Mouse (Mus musculus) layer of hippocampus, adult 8-10 months (tissue): Measurements from ENCODE around the gene Paqr5. TPM values are rescaled to one million over a fixed set of nuclear protein-coding genes. Genes with fewer than 3 reads are reported as not detected.

ENCODE experiments used
- DNase-seq, 2 experiments: peaks; one replicate each; pipeline ENCODE4 v3.0.0; 2022; ENCODE audit warnings: low spot score in 2 of 2
- total RNA-seq, 4 experiments: library from RNA; stranded (reverse); gene quantifications; 2 replicates each; pipeline ENCODE4 v1.2.4; 2022

Paqr5 gene
- total RNA-seq, 4 experiments from 2014 or later = 3.7 to 6.2 (median 4.3) TPM

GRCm38 (mm10) chr9:61960753-61961152 is 65.9 kb downstream of the Paqr5 start:
- DNase-seq = no peak

DNA sequence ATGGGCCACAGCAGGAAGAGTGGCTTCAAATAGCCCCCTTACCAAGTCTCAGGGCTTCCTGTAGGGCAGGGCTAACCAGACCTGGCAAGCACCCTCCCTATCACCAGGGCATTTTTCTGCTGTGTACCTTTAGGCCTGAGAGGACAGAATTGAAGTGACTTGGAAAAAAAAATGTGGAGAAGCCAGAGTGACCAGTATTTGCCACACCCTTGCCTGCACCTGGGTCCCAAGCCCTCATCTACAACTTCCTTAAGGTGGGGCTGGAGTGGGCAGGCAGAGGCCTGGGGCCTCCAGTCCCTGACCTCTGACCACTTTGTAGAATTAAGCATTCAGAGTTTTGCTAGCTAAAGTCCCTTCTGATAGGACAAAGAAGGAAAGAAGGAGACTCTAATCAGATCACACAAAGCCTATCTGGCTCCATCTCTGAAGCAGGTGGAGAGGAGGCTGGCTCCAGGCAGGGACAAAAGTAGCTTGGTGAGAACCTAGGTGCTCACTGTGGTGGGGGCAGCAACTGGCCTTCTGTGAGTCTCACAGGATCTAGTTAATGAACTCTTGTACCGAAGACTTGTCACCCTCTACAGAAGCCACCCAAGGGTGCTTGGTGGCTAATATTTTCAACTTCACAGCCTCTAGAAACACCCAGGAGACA is 66.6 kb downstream of the Paqr5 start:
- no peak for DNase-seq

DNA sequence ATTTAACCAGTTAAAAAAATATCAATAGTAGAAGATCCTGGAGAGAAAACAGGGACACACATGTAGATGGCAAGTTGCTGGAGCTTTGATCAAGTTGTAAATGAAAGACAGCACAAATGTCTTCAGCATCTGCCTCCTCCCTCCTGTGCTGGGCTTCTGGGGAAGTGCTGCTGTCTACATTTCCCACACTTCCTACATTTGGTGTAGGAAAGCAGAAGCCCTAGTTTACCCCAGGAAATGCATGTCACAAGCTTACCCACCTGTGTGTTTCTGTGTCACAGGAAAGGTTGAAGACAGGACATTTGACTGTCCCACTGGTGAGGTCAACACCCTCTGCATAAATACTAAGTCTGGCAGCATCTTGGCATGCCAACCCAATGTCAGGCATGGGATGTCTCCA is 71.9 kb downstream of the Paqr5 start:
- DNase-seq = no peak

GRCm38 (mm10) chr9:61952241-61952640 is 74.4 kb downstream of the Paqr5 start:
- DNase-seq = no peak

GRCm38 (mm10) chr9:61947402-61948346 is 79.0 kb downstream of the Paqr5 start:
- peak in 1 of 2 experiments; percentile 58 for DNase-seq

GRCm38 (mm10) chr9:61946623-61947401 is 79.8 kb downstream of the Paqr5 start, which contains the start of gene Kif23:
TSS of gene Kif23 (minus strand) at chr9:61946774.
- peak; percentile 83 to 90 for DNase-seq

DNA sequence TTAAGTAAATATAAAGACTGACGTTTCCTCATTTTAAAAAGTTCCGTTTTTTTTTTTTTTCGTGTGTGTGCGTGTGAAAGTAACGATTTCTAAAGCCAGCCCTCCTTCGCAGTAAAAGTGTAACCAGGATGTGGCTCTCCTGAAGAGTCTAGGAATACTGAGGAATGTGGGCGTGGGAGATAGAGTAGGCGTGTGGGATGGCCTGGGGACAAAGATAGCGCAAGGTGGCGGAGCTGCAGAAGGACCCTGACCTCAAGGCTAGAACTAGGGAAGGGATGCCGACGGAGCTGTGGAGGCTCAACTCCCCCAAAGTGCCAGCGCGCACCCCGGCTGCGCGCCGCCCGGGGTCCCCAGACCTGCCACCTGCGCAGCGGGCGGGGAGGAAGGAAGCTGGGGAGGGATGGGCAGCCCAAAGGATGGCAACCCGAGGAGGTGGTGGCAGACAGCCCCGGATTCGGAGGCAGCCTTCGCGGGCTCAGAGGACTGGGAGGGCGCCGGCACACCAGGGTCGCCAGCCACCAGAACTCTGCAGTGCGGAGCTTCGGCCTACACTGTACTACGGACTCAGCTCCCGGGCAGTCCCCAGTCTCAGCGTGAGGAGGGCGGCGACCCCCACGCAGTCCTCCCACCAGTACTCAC is 80.6 kb downstream of the Paqr5 start:
- no peak for DNase-seq

DNA sequence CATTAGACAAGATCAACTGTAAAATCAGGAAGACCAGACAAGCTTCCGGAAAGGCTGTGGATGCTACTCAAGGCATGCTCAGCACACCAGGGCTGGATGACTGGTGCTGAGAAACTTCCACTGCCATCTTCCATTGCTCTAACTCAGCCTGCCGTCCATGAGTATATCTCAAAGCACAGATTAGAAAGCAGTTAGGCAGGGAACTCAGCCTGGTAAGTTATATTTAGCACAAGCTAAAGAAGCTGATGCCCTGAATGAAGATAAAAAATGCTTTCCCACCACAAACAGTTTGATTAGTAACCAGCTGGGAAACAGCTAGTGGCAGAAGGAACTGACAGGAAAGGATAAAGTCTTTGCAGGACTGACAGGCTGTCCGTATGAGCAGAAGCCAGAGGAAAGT is 85.6 kb downstream of the Paqr5 start:
- no peak for DNase-seq

GRCm38 (mm10) chr9:61933333-61933732 is 93.3 kb downstream of the Paqr5 start:
- DNase-seq = no peak

DNA sequence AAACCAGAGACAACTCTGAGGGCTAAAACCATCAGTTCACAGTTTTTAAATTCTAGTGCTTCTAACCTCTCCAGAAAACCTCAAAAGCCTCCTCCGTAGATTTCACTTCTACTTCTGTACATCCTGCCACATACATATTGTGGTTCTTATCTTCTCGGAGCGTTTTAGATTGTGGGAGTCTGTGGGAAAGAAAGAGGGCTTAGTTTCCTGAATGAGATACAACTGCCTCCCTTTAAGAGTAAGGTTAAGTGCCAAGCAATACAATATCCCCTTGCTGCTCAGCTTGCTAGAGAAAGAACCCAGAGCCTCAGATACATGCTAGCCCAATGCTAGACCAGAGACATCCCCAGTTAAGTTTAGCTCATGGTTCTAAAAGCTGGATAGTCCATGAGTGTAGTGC is 94.6 kb downstream of the Paqr5 start:
- DNase-seq = no peak

DNA sequence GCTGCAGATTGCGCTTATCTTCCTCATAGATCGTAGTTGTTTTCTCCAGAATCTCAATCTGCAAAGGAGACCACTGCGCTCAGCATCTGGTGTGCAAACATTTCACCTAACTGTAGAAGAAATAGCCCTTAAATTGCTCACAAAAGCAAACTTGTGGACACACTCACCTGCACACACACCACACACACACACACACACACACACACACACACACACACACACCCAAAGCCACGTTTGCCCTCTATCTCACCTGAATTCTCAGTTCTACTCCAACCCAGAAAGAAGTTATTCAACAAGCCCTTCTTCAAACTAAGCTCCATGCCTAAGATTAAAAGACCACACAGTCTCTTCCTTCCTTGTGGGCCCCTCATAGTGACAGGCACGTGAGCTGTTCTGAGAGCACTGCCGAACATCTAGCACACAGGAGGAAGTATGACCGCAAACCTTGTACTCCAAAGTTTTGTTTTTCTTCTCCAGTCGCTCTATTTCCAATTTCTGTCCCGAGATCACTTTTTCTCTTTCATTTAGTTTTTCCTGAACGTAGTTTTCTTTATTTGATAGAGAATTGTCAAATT is 101.5 kb downstream of the Paqr5 start:
- no peak for DNase-seq

DNA sequence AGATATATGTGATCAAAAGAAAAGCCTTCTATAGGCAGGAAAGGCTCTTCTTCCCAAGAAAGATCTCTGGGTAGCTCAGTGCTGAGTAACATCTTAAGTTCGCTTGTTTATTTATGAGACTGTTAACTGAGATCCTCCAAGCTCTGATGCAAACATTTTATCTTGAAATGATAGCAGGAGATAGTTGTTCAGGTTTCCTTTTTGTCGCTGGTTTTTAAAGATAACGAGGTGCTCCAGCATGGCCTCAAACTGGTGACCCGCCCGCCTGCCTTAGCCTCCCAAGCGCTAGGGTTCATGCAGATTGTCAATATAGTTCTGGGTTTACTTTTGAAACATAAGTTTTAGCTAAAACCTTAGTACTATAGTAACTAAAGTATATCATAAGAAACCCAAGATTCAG is 106.3 kb downstream of the Paqr5 start:
- no peak for DNase-seq

DNA sequence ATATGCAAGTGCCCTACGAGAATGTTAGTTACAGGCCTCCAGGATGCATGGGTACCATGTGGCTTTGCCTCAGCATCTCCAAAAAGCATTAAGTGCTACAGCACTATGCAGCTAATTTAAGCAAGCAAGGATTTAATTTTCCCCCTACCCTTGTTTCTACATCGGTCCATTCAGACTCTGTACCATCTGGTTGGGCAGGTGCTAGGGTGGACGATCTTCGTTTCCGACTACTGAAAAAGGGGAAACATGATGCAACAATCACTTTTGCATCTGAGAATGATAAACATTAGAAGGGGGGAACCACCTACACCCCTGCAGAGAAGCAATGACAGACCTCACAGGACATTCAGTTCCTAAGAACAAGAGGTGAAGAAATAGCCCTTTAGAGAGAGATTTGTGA is 107.2 kb downstream of the Paqr5 start:
- DNase-seq = no peak

DNA sequence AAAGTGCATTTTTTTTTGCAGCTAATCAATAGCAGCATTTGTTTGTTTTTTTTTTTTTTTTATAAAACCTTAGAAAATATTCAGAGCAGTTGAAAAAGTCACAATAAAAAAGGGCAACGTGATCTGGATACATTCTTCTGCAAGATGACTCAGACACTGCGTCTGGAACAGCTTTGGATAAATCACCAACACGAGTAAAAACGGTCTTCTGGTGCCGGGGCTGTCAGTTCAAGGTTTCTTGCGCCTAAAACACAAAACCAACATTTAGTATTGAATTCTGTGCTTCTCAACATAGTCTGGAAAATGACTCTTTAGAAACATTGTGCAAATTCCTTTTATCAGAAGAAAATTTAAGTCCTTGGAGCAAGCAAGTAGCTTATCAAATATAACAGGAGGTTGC is 109.2 kb downstream of the Paqr5 start:
- DNase-seq = no peak

- no peak for DNase-seq
These were observed 109.7 kb downstream of the Paqr5 start for GRCm38 (mm10) chr9:61916986-61917385.

DNA sequence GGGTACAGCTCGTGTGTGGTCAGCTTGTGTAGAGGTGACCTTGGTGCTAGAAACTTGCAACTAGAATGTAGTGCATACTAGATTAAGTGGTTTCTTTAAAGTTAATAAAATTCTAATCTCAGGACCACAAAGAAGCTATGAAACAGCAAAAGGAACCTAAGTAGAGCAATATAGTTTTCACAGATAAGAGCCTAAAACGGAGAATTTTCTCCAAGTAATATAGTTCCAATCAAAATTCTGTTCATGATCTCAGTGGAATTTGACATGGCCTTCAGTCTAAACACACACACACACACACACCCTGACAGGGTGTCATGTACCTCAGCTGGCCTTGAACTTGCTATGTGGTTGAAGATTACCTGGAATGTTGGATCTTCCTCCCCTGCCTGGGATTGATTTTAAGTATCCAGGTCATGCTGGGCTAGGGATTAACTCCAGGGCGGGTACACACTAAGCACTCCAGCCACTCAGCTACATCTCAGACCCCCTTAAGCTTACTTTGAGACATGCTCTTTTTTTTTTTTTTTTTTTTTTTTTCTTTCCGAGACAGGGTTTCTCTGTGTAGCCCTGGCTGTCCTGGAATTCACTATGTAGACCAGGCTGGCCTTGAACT is 111.2 kb downstream of the Paqr5 start:
- no peak for DNase-seq

DNA sequence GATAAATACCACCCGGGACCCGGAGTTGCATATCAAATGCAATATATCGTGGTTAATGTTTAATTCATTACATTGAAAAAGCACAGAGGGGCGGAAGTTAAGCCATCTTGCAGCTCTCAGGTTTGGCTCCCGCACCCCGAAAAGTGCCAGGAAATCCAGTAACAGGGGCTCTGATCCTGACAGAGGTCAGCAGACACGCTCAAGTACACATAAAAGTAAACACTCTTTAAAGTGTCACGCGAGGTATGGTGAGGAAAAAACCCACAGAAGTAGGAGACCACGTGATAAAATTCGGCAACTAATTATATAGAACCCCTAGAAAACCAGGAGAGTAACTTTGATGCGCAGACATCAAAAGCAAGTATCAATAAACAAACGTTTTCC is 111.7 kb downstream of the Paqr5 start:
- DNase-seq = no peak

DNA sequence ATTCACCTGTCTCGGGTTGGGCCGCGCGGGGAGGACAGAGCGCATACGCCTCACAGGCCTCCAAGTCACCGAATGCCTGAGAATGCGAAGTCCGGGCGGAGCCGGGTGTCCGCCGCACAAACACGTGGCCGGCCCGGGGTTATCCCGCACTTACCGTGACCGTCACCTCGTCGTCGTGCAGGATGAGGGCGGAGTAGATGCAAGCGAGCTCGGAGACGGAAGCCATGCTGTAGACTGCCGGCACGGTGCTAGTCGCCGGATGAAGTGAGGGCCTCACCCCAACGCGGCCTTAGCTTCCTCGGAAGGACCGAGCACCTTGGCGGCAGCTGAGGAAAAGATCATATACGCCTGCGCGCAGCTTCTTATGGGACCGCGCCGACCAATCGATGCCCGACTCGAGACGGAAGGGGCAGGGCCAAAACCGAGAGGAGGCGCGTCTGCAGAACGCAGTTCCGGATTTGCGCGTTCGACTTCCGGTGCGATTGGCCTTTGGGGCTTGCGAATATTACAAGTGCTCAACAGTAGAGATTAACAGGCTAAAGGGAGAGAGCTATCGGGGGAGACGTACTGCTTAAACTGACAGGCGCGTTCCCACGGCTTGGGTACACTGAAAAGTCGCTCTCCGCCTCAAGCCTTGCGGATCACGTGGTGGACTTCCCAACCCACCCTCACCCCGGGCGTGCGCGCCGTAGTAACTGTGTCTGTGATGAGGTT is 112.3 kb downstream of the Paqr5 start, which contains the start of gene Rplp1:
TSS of gene Rplp1 (minus strand) at position 340 of the 714 bp plus-strand sequence.
- peak; percentile 96 to 97 for DNase-seq

GRCm38 (mm10) chr9:61911300-61912128 is 115.1 kb downstream of the Paqr5 start:
- DNase-seq = no peak
